Mouse (Mus musculus): ENCODE results near the gene Ptprs.

DNA sequence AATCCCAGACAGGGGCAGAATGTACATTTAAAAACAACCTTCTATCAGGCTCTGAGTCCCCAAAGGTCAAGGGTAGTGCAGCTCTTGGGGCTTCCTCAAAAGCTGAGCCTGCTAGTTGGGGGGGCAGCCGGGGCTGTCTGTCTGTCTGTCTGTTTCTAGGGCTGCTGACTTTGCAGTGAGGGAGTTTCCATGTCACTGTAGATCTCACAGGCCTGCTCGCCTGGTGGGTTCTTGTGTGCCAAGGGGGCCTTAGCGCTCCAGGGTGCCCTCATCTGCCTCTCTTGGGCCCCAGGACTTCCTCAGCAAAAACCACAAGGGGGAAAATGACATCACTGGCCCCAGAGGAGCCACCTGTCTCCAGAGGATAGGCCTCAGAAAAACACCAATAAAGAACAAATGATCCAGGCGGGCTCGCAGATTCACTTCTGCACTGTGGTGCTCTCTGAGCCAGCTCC lies 32.9 kb downstream of the Ptprs start:
- TF ChIP-seq CTCF (IDR thresholded peaks at IDR 0.05; ENCODE audit: insufficient read depth, low read length) (no peak), POLR2A (IDR thresholded peaks at IDR 0.05; ENCODE audit: borderline replicate concordance, extremely low read depth, low read depth, low read length) (no peak)

Data from lung, adult 2 months (tissue).